Mouse (Mus musculus): ENCODE measurements around the gene H2-M9.

GRCm38 (mm10) chr17:36642566-36642965 is at the start of gene H2-M9:
- TF ChIP-seq CTCF (IDR thresholded peaks at IDR 0.05; ENCODE audit: extremely low read depth, insufficient read depth, insufficient read length, insufficient replicate concordance) (no peak), POLR2A (IDR thresholded peaks at IDR 0.05; ENCODE audit: low read depth, low read length) (no peak)
